Mouse (Mus musculus) thymus, adult 2 months (tissue): ENCODE results near the gene Gm48552. TPM values are rescaled to one million over a fixed set of nuclear protein-coding genes. Genes with fewer than 3 reads are reported as not detected.

ENCODE experiments used
- DNase-seq: peaks from one replicate; pipeline ENCODE4 v3.0.0; 2021
- H3K27ac ChIP-seq: fragments of 200-500 bp; 2 replicates; pipeline ENCODE4 v1.5.1; 2012; ENCODE audit warnings: low read length, control low read depth; ENCODE audit not compliant: control insufficient read depth, insufficient read depth
- H3K27me3 ChIP-seq: fragments of 200-500 bp; 2 replicates; pipeline ENCODE4 v1.6.1; 2012; ENCODE audit warnings: mild to moderate bottlenecking, low read length, moderate library complexity, mixed read lengths; ENCODE audit not compliant: control insufficient read depth, insufficient read depth
- H3K36me3 ChIP-seq: fragments of 200-500 bp; 2 replicates; pipeline ENCODE4 v1.6.1; 2012; ENCODE audit warnings: mild to moderate bottlenecking, low read length, moderate library complexity; ENCODE audit not compliant: control insufficient read depth, insufficient read depth
- H3K4me1 ChIP-seq: fragments of 200-500 bp; replicated peaks from 2 replicates; pipeline ENCODE4 v1.6.1; 2012; ENCODE audit warnings: low read length; ENCODE audit not compliant: control insufficient read depth, insufficient read depth
- H3K4me3 ChIP-seq: fragments of 200-500 bp; 2 replicates; pipeline ENCODE4 v1.5.1; 2012; ENCODE audit warnings: mild to moderate bottlenecking, low read length, control low read depth, moderate library complexity; ENCODE audit not compliant: control insufficient read depth, insufficient read depth
- CTCF ChIP-seq: fragments of 200-500 bp; IDR thresholded peaks from 2 replicates; pipeline ENCODE4 v1.5.1; 2012; ENCODE audit warnings: mild to moderate bottlenecking, control low read depth, low read length, moderate library complexity, borderline replicate concordance; ENCODE audit not compliant: control insufficient read depth, poor library complexity, insufficient read depth; ENCODE audit errors: extremely low read depth
- POLR2A ChIP-seq: fragments of 200-500 bp; IDR thresholded peaks from 2 replicates; pipeline ENCODE4 v1.6.1; 2012; ENCODE audit warnings: mild to moderate bottlenecking, low read length, control low read depth, moderate library complexity; ENCODE audit not compliant: control insufficient read depth, poor library complexity, insufficient read depth; ENCODE audit errors: extremely low read depth
- WGBS: fragments of 180-500 bp; shearing (Covaris S2); methylation state at CpG from one replicate; pipeline ENCODE4 v1.1.7; 2018; 5-methylcytosine and 5-hydroxymethylcytosine counted together
- polyA plus RNA-seq: library from polyadenylated mRNA; depleted of rRNA; stranded (reverse); fragments of >200 nt; gene quantifications from 2 replicates; pipeline ENCODE4 v1.2.3, GENCODE M21; 2012

The Gm48552 gene
- polyA plus RNA-seq, 1 experiment = 8.4 TPM

- no peak for TF ChIP-seq POLR2A
- no peak for TF ChIP-seq CTCF
- DNase-seq = no peak
- Histone ChIP-seq H3K4me1 (peaks cover 8% of the 10 kb centered on the region), H3K27me3 (no peaks in the 10 kb centered on the region), H3K36me3 (no peaks in the 10 kb centered on the region), H3K27ac (no peak overlapping the region), H3K4me3 (no peak overlapping the region)
- WGBS = 90% methylated on average over 11 of the region's 11 CpGs
Observed at GRCm38 (mm10) chr10:81418216-81419070, 29.6 kb downstream of the Gm48552 start.

- H3K4me3 ChIP-seq = no peak overlapping the region
- WGBS = 94% methylated on average over 10 of the region's 10 CpGs
- H3K27ac ChIP-seq = no peak overlapping the region
- H3K36me3 ChIP-seq = no peaks in the 10 kb centered on the region
- no peak for TF ChIP-seq CTCF
- no peak for DNase-seq
- no peaks in the 10 kb centered on the region; the same call in 1 of the 2 replicates for H3K4me1 ChIP-seq
- no peaks in the 10 kb centered on the region for H3K27me3 ChIP-seq
Observed at GRCm38 (mm10) chr10:81419111-81419928, 30.5 kb downstream of the Gm48552 start.

- Histone ChIP-seq H3K36me3 (no peaks in the 10 kb centered on the region), H3K4me3 (no peak overlapping the region), H3K27ac (no peak overlapping the region), H3K27me3 (no peaks in the 10 kb centered on the region), H3K4me1 (no peaks in the 10 kb centered on the region; the same call in 1 of the 2 replicates)
- no peak for TF ChIP-seq CTCF
- TF ChIP-seq POLR2A = no peak
- DNase-seq = no peak
- WGBS = 97% methylated on average over 40 of the region's 40 CpGs
Observed at GRCm38 (mm10) chr10:81420191-81420767, 31.5 kb downstream of the Gm48552 start.

GRCm38 (mm10) chr10:81421041-81421796, 32.4 kb downstream of the Gm48552 start:
- Histone ChIP-seq H3K36me3 (no peaks in the 10 kb centered on the region), H3K4me3 (no peak overlapping the region), H3K27ac (no peak overlapping the region), H3K4me1 (peaks cover 4% of the 10 kb centered on the region; the same call in 1 of the 2 replicates), H3K27me3 (no peaks in the 10 kb centered on the region)
- DNase-seq = no peak
- TF ChIP-seq CTCF = no peak
- no peak for TF ChIP-seq POLR2A
- 86% methylated on average over 4 of the region's 4 CpGs for WGBS

GRCm38 (mm10) chr10:81421797-81422100, 32.9 kb downstream of the Gm48552 start:
- peaks cover 2% of the 10 kb centered on the region; the same call in 1 of the 2 replicates for H3K27me3 ChIP-seq
- no peaks in the 10 kb centered on the region for H3K36me3 ChIP-seq
- no peak for TF ChIP-seq CTCF
- no peak for TF ChIP-seq POLR2A
- no peak overlapping the region for H3K4me3 ChIP-seq
- H3K27ac ChIP-seq = no peak overlapping the region
- peaks cover 10% of the 10 kb centered on the region for H3K4me1 ChIP-seq
- WGBS = 91% methylated on average over 5 of the region's 5 CpGs
- DNase-seq = no peak

- 94% methylated on average over 6 of the region's 6 CpGs for WGBS
- no peak overlapping the region for H3K27ac ChIP-seq
- H3K36me3 ChIP-seq = no peaks in the 10 kb centered on the region
- no peak overlapping the region for H3K4me3 ChIP-seq
- peaks cover 3% of the 10 kb centered on the region; the same call in 1 of the 2 replicates for H3K27me3 ChIP-seq
- DNase-seq = no peak
- TF ChIP-seq CTCF = no peak
- TF ChIP-seq POLR2A = no peak
- H3K4me1 ChIP-seq = peaks cover 11% of the 10 kb centered on the region
Observed at GRCm38 (mm10) chr10:81422191-81422590, 33.4 kb downstream of the Gm48552 start.
